Comparison of ENCODE assay signal across 8 mouse cellular contexts in the genomic region with DNA sequence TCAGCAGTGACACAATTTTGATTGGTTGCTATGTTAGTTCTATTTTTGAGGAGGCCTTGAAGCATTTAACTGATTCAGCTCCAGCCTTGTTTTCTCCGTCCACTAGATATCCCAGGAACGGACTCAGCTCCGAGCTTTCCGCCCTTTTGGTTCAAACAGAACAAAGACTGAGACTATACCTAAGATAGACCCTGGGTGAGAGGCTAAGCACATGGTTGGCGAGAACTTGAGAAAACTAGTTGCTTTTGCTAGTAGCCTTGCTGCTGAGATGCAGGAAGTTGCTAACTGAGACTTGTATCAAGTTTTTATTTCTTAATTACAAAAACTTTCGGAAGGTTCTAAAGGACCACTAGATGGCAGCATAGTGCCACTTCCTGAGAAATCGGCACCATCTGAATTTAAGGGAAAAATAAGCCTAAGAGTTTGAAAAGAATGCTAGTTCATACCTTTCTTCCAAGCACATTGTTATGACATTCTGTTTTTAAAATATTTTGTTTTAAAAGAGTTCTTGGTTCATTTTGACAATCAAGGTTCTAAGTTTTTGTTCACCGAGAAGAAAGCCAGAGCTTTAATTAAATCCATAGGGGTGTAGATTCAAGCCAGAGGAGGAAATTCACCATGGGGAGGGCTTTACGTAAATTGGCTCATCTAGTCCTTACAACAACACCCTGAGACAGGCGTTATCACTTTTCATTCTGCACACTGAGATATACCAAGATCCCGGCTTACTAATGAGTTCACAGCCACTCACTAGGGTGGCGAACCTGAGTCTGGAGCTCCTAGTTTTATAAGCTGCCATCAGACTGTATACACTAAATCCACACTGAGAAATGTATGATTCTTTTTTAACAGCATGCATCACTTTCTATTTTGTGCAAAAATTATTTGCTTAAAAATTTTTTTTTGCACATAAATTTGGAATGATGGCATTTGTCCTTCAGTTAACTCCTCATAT. TPM values are rescaled to one million over a fixed set of nuclear protein-coding genes. Genes with fewer than 3 reads are reported as not detected.
DNase-seq lines count a peak whose midpoint lies in the region; ATAC-seq lines count a peak whose summit lies in the region.

No protein-coding gene starts in this region.

- peak overlapping the region; percentile 31 for H3K4me2 ChIP-seq in heart, embryonic 14.5 days (ENCODE audit: low read length)
- peak overlapping the region; percentile 31; the same call in 1 of the 2 replicates for H3K4me2 ChIP-seq in kidney, embryonic 15.5 days

- no peak for DNase-seq in heart, adult 8-10 months (ENCODE audit: low spot score)
- peak; percentile 56 for DNase-seq in ES-CJ7 (ENCODE audit: low read depth, low spot score)
- peak; percentile 19 for DNase-seq in c-Kit-positive CD71-positive TER-119-negative erythroid progenitor cells, embryonic 14.5 days (ENCODE audit: low read depth)
- peak; percentile 57 for DNase-seq in splenic B cell, adult 2 months (ENCODE audit: low read depth, low spot score)
- no peak for DNase-seq in urinary bladder, postnatal 4 days (ENCODE audit: low spot score in 2 of 2)
- DNase-seq in thymus, postnatal 4 days: no peak

- no peak overlapping the region for H3K4me3 ChIP-seq in heart, embryonic 14.5 days (ENCODE audit: control insufficient read depth in 1 of 2, insufficient read depth in 1 of 2, low read depth in 1 of 2, low read length in 2 of 2)
- no peak overlapping the region for H3K4me3 ChIP-seq in kidney, embryonic 15.5 days (replicated peaks)

- peak overlapping the region; percentile 8; the same call in 1 of the 2 replicates for H3K9ac ChIP-seq in heart, embryonic 14.5 days (ENCODE audit: low read length)
- no peak overlapping the region for H3K9ac ChIP-seq in kidney, embryonic 15.5 days

- H3K27me3 ChIP-seq in heart, embryonic 14.5 days (ENCODE audit: control insufficient read depth, insufficient read depth, low read length): no peaks in the 10 kb centered on the region
- H3K27me3 ChIP-seq in kidney, embryonic 15.5 days: no peaks in the 10 kb centered on the region
- no peaks in the 10 kb centered on the region for H3K27me3 ChIP-seq in splenic B cell, adult 2 months (ENCODE audit: control insufficient read depth, insufficient read depth, low read length, poor library complexity, severe bottlenecking)

- H3K4me1 ChIP-seq in heart, embryonic 14.5 days (ENCODE audit: control insufficient read depth in 2 of 2, insufficient read depth in 2 of 2, low read length in 2 of 2): no peaks in the 10 kb centered on the region
- no peaks in the 10 kb centered on the region for H3K4me1 ChIP-seq in kidney, embryonic 15.5 days

- H3K36me3 ChIP-seq in heart, embryonic 14.5 days (ENCODE audit: control insufficient read depth, insufficient read depth, low read length): no peaks in the 10 kb centered on the region
- H3K36me3 ChIP-seq in kidney, embryonic 15.5 days: no peaks in the 10 kb centered on the region
- no peaks in the 10 kb centered on the region for H3K36me3 ChIP-seq in splenic B cell, adult 2 months (ENCODE audit: control insufficient read depth, insufficient read depth, low read length, poor library complexity, severe bottlenecking)

- no peak for ATAC-seq in heart, embryonic 14.5 days (ENCODE audit: insufficient number of reproducible peaks, insufficient read depth, low FRiP score, low read depth)
- ATAC-seq in kidney, embryonic 15.5 days (replicated peaks; ENCODE audit: low FRiP score): no peak

- no peaks in the 10 kb centered on the region for H3K9me3 ChIP-seq in heart, embryonic 14.5 days (ENCODE audit: control insufficient read depth, low read length)
- H3K9me3 ChIP-seq in kidney, embryonic 15.5 days (replicated peaks): no peaks in the 10 kb centered on the region

- no peak overlapping the region for H3K27ac ChIP-seq in heart, embryonic 14.5 days (replicated peaks in 1 of 2; ENCODE audit: control insufficient read depth in 1 of 2, insufficient read depth in 1 of 2, low read depth in 2 of 2, low read length in 2 of 2)
- H3K27ac ChIP-seq in kidney, embryonic 15.5 days: no peak overlapping the region

- 40% methylated on average over 12 of the region's 12 CpGs for WGBS in heart, embryonic 14.5 days
- 51% methylated on average over 12 of the region's 12 CpGs for WGBS in kidney, embryonic 15.5 days

RNA-seq across cellular contexts. Expression of a gene that starts 20.5 kb away (rescaled TPM):
- polyA plus RNA-seq in heart, embryonic 14.5 days (2014; fragmentation: Nextera tagmentation; extraction: Ambion mirVana): 161 and 172 TPM in 2 replicates
- total RNA-seq in heart, adult 8-10 months (2022): 100 to 1,000 TPM; 477 to 593 (median 535) TPM
- 37.9 and 42.6 TPM in 2 replicates for polyA plus RNA-seq in kidney, embryonic 15.5 days (2015; fragmentation: Nextera tagmentation; extraction: Ambion mirVana)

RNA-seq across cellular contexts. Expression of a gene that starts 42.1 kb away (rescaled TPM):
- 88.9 and 97.1 TPM in 2 replicates for polyA plus RNA-seq in heart, embryonic 14.5 days (2014; fragmentation: Nextera tagmentation; extraction: Ambion mirVana)
- total RNA-seq in heart, adult 8-10 months (2022): 10 to 100 TPM; 13.1 to 19.0 (median 15.7) TPM
- polyA plus RNA-seq in kidney, embryonic 15.5 days (2015; fragmentation: Nextera tagmentation; extraction: Ambion mirVana): 165 and 178 TPM in 2 replicates

RNA-seq across cellular contexts. Expression of a gene that starts 42.4 kb away (rescaled TPM):
- 47.3 and 56.8 TPM in 2 replicates for polyA plus RNA-seq in heart, embryonic 14.5 days (2014; fragmentation: Nextera tagmentation; extraction: Ambion mirVana)
- under 1 TPM in 3 of 4 experiments, not detected in 1; 0.09 to 0.25 (median 0.20) TPM for total RNA-seq in heart, adult 8-10 months (2022)
- 48.2 and 48.4 TPM in 2 replicates for polyA plus RNA-seq in kidney, embryonic 15.5 days (2015; fragmentation: Nextera tagmentation; extraction: Ambion mirVana)

Comparison
In these comparisons a context has a peak if more than half of its experiments do, and no peak if none do; other contexts are left out.
1. DNase-seq: peak in ES-CJ7 (single experiment), c-Kit-positive CD71-positive TER-119-negative erythroid progenitor cells, embryonic 14.5 days (single experiment) and splenic B cell, adult 2 months (single experiment); none in heart, adult 8-10 months (single experiment), urinary bladder, postnatal 4 days (0 of 2) and thymus, postnatal 4 days (single experiment).